Mouse (Mus musculus) liver, postnatal 0 days (tissue): ENCODE data around the gene Olfr730. TPM values are rescaled to one million over a fixed set of nuclear protein-coding genes. Genes with fewer than 3 reads are reported as not detected.

Experiments
- ATAC-seq: fragments of 200-750 bp; cut with Nextera tagmentation; 2 replicates; pipeline ENCODE4 v1.8.0; 2017; ENCODE audit warnings: mild to moderate bottlenecking, moderate library complexity
- DNase-seq: peaks from one replicate; pipeline ENCODE4 v3.0.0-alpha.2; 2016
- H3K27ac ChIP-seq: fragments of 300-500 bp; sonication (generic); 2 replicates; pipeline ENCODE4 v1.5.1; 2014; ENCODE audit warnings: antibody characterized with exemption, moderate library complexity, mild to moderate bottlenecking, low read depth
- H3K27me3 ChIP-seq: fragments of 300-500 bp; sonication (generic); 2 replicates; pipeline ENCODE4 v1.6.1; 2014; ENCODE audit warnings: low read length, control low read depth, mixed read lengths; ENCODE audit not compliant: insufficient read depth
- H3K36me3 ChIP-seq: fragments of 300-500 bp; sonication (generic); replicated peaks from 2 replicates; pipeline ENCODE4 v1.6.1; 2014; ENCODE audit warnings: mild to moderate bottlenecking, control low read depth, low read length, moderate library complexity, mixed read lengths; ENCODE audit not compliant: insufficient read depth
- H3K4me1 ChIP-seq: fragments of 300-500 bp; sonication (generic); 2 replicates; pipeline ENCODE4 v1.6.1; 2014; ENCODE audit warnings: antibody characterized with exemption, mild to moderate bottlenecking, control low read depth; ENCODE audit not compliant: insufficient read depth
- H3K4me2 ChIP-seq: fragments of 300-500 bp; sonication (generic); 2 replicates; pipeline ENCODE4 v1.6.1; 2014; ENCODE audit warnings: low read depth, mild to moderate bottlenecking, low read length, moderate library complexity, mixed read lengths
- H3K4me3 ChIP-seq: fragments of 300-500 bp; sonication (generic); 2 replicates; pipeline ENCODE4 v1.5.1; 2014; ENCODE audit warnings: low read depth, low read length
- H3K9ac ChIP-seq: fragments of 300-500 bp; sonication (generic); replicated peaks from 2 replicates; pipeline ENCODE4 v1.6.1; 2014; ENCODE audit warnings: mild to moderate bottlenecking, moderate library complexity
- H3K9me3 ChIP-seq: fragments of 300-500 bp; sonication (generic); 2 replicates; pipeline ENCODE4 v1.6.1; 2016; ENCODE audit warnings: mild to moderate bottlenecking, control low read depth, low read length, mixed read lengths
- CTCF ChIP-seq: sonication (generic); IDR thresholded peaks from 2 replicates; pipeline ENCODE4 v1.5.1; 2016; ENCODE audit warnings: antibody characterized with exemption, low read depth
- EP300 ChIP-seq: IDR thresholded peaks from 2 replicates; pipeline ENCODE4 v1.6.1; 2016; ENCODE audit warnings: antibody characterized with exemption, low read depth, mild to moderate bottlenecking
- WGBS: fragments of 180-500 bp; shearing (Covaris S2); extraction: QIAGEN DNeasy Blood & Tissue Kit; methylation state at CpG from one replicate; pipeline ENCODE4 v1.1.7; 2014; ENCODE audit not compliant: insufficient replicate concordance; 5-methylcytosine and 5-hydroxymethylcytosine counted together
- polyA plus RNA-seq: library from polyadenylated mRNA; unstranded; fragments of >200 nt; fragmentation: Nextera tagmentation; extraction: Ambion mirVana; gene quantifications from 2 replicates; pipeline ENCODE4 v1.2.1, GENCODE M21; 2015

Gene Olfr730
- not detected in 2 replicates for polyA plus RNA-seq

DNA sequence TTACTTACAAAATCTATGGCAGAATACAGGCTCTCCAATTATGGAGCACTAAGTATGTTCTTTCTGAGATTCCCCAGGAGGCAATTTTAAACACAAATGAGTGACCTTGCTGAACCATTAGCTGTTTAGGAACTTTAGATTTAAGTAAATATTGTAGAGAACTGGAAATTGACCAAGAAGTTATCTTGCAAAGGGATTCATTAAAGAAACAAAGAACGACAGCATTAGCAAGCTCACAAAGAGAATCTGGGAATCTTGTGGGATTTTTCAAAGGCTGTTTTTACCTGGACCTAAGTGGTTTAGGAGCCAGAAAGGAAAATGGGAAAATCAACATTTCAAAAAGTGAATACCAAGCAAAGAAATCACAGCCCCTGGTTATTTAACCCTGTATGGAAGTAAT is at the start of gene Olfr730:
Gene Olfr730 (minus strand): TSS at position 101 of the 400 bp plus-strand sequence.
- H3K9me3 ChIP-seq = no peaks in the 10 kb centered on the region
- no peak within 1 kb of the TSS for H3K27ac ChIP-seq
- WGBS = 43% methylated on average over 1 of the region's 1 CpGs
- H3K27me3 ChIP-seq = no peaks in the 10 kb centered on the region
- no peaks in the 10 kb centered on the region for H3K4me1 ChIP-seq
- H3K9ac ChIP-seq = no peak within 1 kb of the TSS
- no peak within 1 kb of the TSS for H3K4me2 ChIP-seq
- no peak for ATAC-seq
- DNase-seq = no peak
- H3K36me3 ChIP-seq = no peaks in the 10 kb centered on the region
- TF ChIP-seq EP300 (no peak), CTCF (no peak)
- no peak within 1 kb of the TSS for H3K4me3 ChIP-seq

DNA sequence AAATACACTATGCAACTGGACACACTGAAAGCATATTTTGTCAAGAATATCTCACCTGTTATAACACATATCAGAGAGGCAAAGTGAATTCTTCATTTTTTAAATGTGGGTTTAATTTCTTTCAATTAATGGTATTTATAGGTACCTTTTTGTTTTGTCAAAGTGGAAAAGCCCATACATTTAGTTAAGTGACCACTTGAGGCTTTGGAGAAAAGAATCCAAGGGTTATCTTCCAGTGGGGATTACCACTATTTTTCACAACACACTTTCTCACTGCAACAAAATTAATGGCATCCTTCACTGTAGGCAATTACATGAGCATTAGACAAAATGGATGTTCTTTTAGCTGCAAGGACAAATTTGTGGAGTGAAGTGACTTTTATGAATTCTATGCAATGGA is 35.2 kb downstream of the Olfr730 start, which contains the start of gene Olfr729:
Gene Olfr729 (minus strand): TSS at position 101 of the 400 bp plus-strand sequence.
- H3K27me3 ChIP-seq = no peaks in the 10 kb centered on the region
- ATAC-seq = no peak
- no peak within 1 kb of the TSS for H3K4me3 ChIP-seq
- H3K27ac ChIP-seq = no peak within 1 kb of the TSS
- no peak within 1 kb of the TSS for H3K9ac ChIP-seq
- no peak for DNase-seq
- H3K4me2 ChIP-seq = no peak within 1 kb of the TSS
- no peaks in the 10 kb centered on the region for H3K9me3 ChIP-seq
- H3K4me1 ChIP-seq = no peaks in the 10 kb centered on the region
- H3K36me3 ChIP-seq = no peaks in the 10 kb centered on the region
- no peak for TF ChIP-seq EP300
- no peak for TF ChIP-seq CTCF

GRCm38 (mm10) chr14:50142580-50142979 is 45.4 kb downstream of the Olfr730 start, which contains the start of gene Olfr728:
TSS of gene Olfr728 (minus strand) at chr14:50142680.
- no peak for DNase-seq
- Histone ChIP-seq H3K27ac (no peak within 1 kb of the TSS), H3K4me3 (no peak within 1 kb of the TSS), H3K4me2 (no peak within 1 kb of the TSS), H3K4me1 (no peaks in the 10 kb centered on the region), H3K9ac (no peak within 1 kb of the TSS), H3K36me3 (no peaks in the 10 kb centered on the region), H3K9me3 (no peaks in the 10 kb centered on the region), H3K27me3 (no peaks in the 10 kb centered on the region)
- WGBS = 85% methylated on average over 5 of the region's 5 CpGs
- TF ChIP-seq EP300 (no peak), CTCF (no peak)
- ATAC-seq = no peak

Other genes starting within 250 kb of the Olfr730 start
- gene Olfr724, start 224.9 kb downstream of the Olfr730 start, polyA plus RNA-seq = not detected in 2 replicates
- not detected in 2 replicates for gene Olfr725, start 147.8 kb downstream of the Olfr730 start, polyA plus RNA-seq
- not detected in 2 replicates for gene Olfr726, start 97.2 kb downstream of the Olfr730 start, polyA plus RNA-seq
- not detected in 2 replicates for gene Olfr727, start 65.0 kb downstream of the Olfr730 start, polyA plus RNA-seq
- gene Olfr728, start 45.5 kb downstream of the Olfr730 start, polyA plus RNA-seq = not detected in 2 replicates
- gene Olfr729, start 35.3 kb downstream of the Olfr730 start, polyA plus RNA-seq = not detected in 2 replicates
- not detected in 2 replicates for gene Olfr731, start 53.7 kb upstream of the Olfr730 start, polyA plus RNA-seq
- gene Olfr732, start 96.0 kb upstream of the Olfr730 start, polyA plus RNA-seq = not detected in 2 replicates
- not detected in 2 replicates for gene Olfr733, start 113.3 kb upstream of the Olfr730 start, polyA plus RNA-seq
- gene Olfr734, start 138.6 kb upstream of the Olfr730 start, polyA plus RNA-seq = not detected in 2 replicates
- gene Olfr735, start 160.7 kb upstream of the Olfr730 start, polyA plus RNA-seq = 0.04 TPM in 1 of 2 replicates, not detected in the other
- 0.20 and 0.27 TPM in 2 replicates for gene Tlr11, start 169.7 kb upstream of the Olfr730 start, polyA plus RNA-seq
- gene Olfr736, start 193.0 kb upstream of the Olfr730 start, polyA plus RNA-seq = not detected in 2 replicates
- not detected in 2 replicates for gene Olfr738, start 219.4 kb upstream of the Olfr730 start, polyA plus RNA-seq
- not detected in 2 replicates for gene Olfr739, start 230.4 kb upstream of the Olfr730 start, polyA plus RNA-seq